Mouse (Mus musculus): ENCODE measurements around the gene Tulp2. TPM values are rescaled to one million over a fixed set of nuclear protein-coding genes. Genes with fewer than 3 reads are reported as not detected.
"Not testable (repeated sequence)": the region's sequence is repeated elsewhere in the genome, so short reads cannot be mapped to it uniquely, and the experiment has no call there.

Gene Tulp2
- polyA plus RNA-seq, 1 experiment: not detected

GRCm38 (mm10) chr7:45494548-45494947 lies 12.9 kb downstream of the Tulp2 start:
- no peak overlapping the region for H3K27ac ChIP-seq (ENCODE audit: insufficient read depth, low read depth, low read length)
- H3K4me3 ChIP-seq (ENCODE audit: insufficient read depth, low read length): no peak overlapping the region
- TF ChIP-seq CTCF (IDR thresholded peaks at IDR 0.05; ENCODE audit: low read depth, low read length): no peak
- TF ChIP-seq POLR2A (IDR thresholded peaks at IDR 0.05; ENCODE audit: borderline replicate concordance, low read depth, low read length): no peak
- H3K4me1 ChIP-seq (ENCODE audit: control insufficient read depth, insufficient read depth, low read length): peaks cover 8% of the 10 kb centered on the region

DNA sequence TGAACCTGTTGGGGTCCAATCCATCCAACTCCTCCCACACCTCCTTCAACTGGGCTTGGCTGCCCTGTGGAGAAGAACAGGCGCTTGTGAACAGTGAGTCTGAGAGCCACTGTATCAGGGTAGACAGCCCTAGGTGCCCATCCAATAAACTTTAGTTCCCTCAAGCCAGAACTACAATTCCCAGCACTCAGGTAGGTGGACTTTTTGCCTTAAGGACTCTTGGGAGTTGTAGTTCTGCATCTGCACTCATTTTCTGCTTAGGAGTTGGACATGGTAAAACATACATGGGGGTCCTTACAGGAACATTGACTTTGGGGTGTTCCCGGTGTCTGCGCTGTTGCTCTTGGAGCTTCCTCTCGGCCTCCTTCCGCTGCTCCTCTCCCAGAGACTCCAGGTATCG lies 16.8 kb downstream of the Tulp2 start:
- TF ChIP-seq CTCF (IDR thresholded peaks at IDR 0.05; ENCODE audit: low read depth, low read length) (no peak), POLR2A (IDR thresholded peaks at IDR 0.05; ENCODE audit: borderline replicate concordance, low read depth, low read length) (no peak)
- 0 out of 2 replicates have a peak, but pooled peaks cover 2% of the 10 kb centered on the region for H3K4me1 ChIP-seq (ENCODE audit: control insufficient read depth, insufficient read depth, low read length)
- no peak overlapping the region for H3K27ac ChIP-seq (ENCODE audit: insufficient read depth, low read depth, low read length)
- no peak overlapping the region for H3K4me3 ChIP-seq (ENCODE audit: insufficient read depth, low read length)

DNA sequence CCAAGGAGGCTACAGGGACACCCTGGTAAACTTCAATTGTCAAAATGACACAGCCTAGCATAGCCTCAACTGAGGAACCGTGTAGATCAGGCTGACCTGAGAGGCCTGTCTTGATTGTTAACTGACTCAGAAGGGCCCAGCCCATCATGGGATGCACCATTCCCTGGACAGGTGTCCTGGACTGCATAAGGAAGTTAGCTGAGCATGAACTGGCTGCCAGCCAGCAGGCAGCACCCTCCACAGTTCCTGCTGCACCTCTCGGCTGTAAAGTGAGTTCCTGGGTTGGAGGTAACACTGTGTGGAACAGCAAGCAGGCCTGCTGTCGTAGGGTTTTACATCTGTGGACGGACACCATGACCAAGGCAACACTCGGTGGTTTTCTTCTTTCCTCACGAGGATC lies 25.9 kb downstream of the Tulp2 start:
- Histone ChIP-seq H3K4me1 (ENCODE audit: control insufficient read depth, insufficient read depth, low read length) (peaks cover 18% of the 10 kb centered on the region), H3K4me3 (ENCODE audit: insufficient read depth, low read length) (no peak overlapping the region), H3K27ac (ENCODE audit: insufficient read depth, low read depth, low read length) (no peak overlapping the region)
- TF ChIP-seq CTCF (IDR thresholded peaks at IDR 0.05; ENCODE audit: low read depth, low read length) (no peak), POLR2A (IDR thresholded peaks at IDR 0.05; ENCODE audit: borderline replicate concordance, low read depth, low read length) (no peak)

DNA sequence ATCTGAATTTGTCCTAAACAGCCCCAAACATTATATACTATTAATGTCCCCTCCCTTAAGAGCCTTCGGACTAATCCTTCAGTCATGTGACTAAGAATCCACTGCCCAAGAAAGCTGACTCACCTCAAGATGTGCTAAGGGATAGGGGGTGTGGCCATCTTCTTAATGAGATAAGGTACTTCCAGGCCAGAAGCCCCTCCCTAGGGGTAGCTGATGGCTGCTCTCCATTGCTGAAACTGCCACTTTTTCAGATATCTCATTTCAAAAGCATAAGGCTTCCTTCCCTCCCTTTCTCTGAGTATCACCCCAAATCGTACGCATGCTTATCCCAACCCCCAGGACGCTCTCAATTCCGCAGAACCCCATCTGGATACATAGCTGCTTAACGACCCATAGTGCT lies 26.9 kb downstream of the Tulp2 start:
- Histone ChIP-seq H3K27ac (ENCODE audit: insufficient read depth, low read depth, low read length) (no peak overlapping the region), H3K4me3 (ENCODE audit: insufficient read depth, low read length) (0 out of 2 replicates have a peak overlapping the region, but pooled peaks have one; percentile 77), H3K4me1 (ENCODE audit: control insufficient read depth, insufficient read depth, low read length) (peaks cover 18% of the 10 kb centered on the region)
- TF ChIP-seq CTCF (IDR thresholded peaks at IDR 0.05; ENCODE audit: low read depth, low read length): no peak
- no peak for TF ChIP-seq POLR2A (IDR thresholded peaks at IDR 0.05; ENCODE audit: borderline replicate concordance, low read depth, low read length)

GRCm38 (mm10) chr7:45509181-45509882 lies 27.7 kb downstream of the Tulp2 start:
- no peak overlapping the region for H3K27ac ChIP-seq (ENCODE audit: insufficient read depth, low read depth, low read length)
- H3K4me3 ChIP-seq (ENCODE audit: insufficient read depth, low read length): peak overlapping the region; percentile 77
- TF ChIP-seq POLR2A (IDR thresholded peaks at IDR 0.05; ENCODE audit: borderline replicate concordance, low read depth, low read length) (no peak), CTCF (IDR thresholded peaks at IDR 0.05; ENCODE audit: low read depth, low read length) (no peak)
- peaks cover 18% of the 10 kb centered on the region for H3K4me1 ChIP-seq (ENCODE audit: control insufficient read depth, insufficient read depth, low read length)

- Histone ChIP-seq H3K4me3 (ENCODE audit: insufficient read depth, low read length) (peak within 1 kb of the TSS; percentile 77), H3K27ac (ENCODE audit: insufficient read depth, low read depth, low read length) (peak within 1 kb of the TSS; percentile 95), H3K4me1 (ENCODE audit: control insufficient read depth, insufficient read depth, low read length) (peaks cover 18% of the 10 kb centered on the region)
- TF ChIP-seq POLR2A (IDR thresholded peaks at IDR 0.05; ENCODE audit: borderline replicate concordance, low read depth, low read length) (no peak; the same call in 1 of the 2 replicates), CTCF (IDR thresholded peaks at IDR 0.05; ENCODE audit: low read depth, low read length) (no peak)
Measured at GRCm38 (mm10) chr7:45509912-45510787, 28.5 kb downstream of the Tulp2 start, which contains the start of gene Nucb1. TSS of gene Nucb1 (minus strand) at chr7:45510406.

DNA sequence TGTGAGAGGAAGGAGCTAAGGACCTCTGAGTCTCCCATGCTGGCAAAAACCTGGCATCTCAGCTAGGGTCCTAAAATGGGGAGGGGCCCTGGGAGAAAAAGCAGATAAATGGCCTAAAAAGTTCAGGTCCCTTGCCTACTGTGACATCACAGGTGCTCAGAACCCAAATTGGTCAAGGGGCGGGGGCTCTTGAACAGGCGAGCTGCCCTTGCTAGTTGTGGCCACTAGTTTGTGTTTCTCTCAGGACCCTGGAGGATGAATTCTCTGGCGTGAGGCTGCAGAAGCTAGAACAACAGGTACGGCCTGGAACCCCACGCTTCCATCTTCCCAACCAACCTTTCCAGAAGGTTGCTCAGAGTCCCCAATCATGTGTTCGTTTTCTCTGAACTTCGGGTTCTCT lies 32.7 kb downstream of the Tulp2 start:
- no peak overlapping the region for H3K4me3 ChIP-seq (ENCODE audit: insufficient read depth, low read length)
- no peak for TF ChIP-seq CTCF (IDR thresholded peaks at IDR 0.05; ENCODE audit: low read depth, low read length)
- no peak for TF ChIP-seq POLR2A (IDR thresholded peaks at IDR 0.05; ENCODE audit: borderline replicate concordance, low read depth, low read length)
- H3K27ac ChIP-seq (ENCODE audit: insufficient read depth, low read depth, low read length): no peak overlapping the region
- H3K4me1 ChIP-seq (ENCODE audit: control insufficient read depth, insufficient read depth, low read length): peaks cover 2% of the 10 kb centered on the region

- Histone ChIP-seq H3K4me1 (ENCODE audit: control insufficient read depth, insufficient read depth, low read length) (no peaks in the 10 kb centered on the region), H3K27ac (ENCODE audit: insufficient read depth, low read depth, low read length) (no peak overlapping the region), H3K4me3 (ENCODE audit: insufficient read depth, low read length) (no peak overlapping the region)
Measured at GRCm38 (mm10) chr7:45515436-45515835, 33.8 kb downstream of the Tulp2 start.

DNA sequence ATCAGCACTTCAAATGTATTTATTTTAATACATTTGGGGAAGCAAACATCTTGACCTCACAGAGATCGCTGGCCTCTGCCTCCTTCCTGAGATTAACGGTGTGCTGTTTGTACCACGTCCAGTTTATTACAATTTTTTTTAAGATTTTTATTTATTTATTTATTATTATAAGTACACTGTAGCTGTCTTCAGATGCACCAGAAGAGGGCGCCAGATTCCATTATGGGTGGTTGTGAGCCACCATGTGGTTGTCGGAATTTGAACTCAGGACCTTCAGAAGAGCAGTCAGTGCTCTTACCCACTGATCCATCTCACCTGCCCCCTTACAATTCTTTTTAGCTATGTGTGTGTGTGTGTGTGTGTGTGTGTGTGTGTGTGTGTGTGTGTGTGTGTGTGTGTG lies 35.2 kb downstream of the Tulp2 start:
- H3K4me1 ChIP-seq (ENCODE audit: control insufficient read depth, insufficient read depth, low read length); H3K27ac ChIP-seq (ENCODE audit: insufficient read depth, low read depth, low read length); H3K4me3 ChIP-seq (ENCODE audit: insufficient read depth, low read length): not testable (repeated sequence)

More at GRCm38 (mm10) chr7:45515436-45515835, 33.8 kb downstream of the Tulp2 start:
- TF ChIP-seq CTCF (IDR thresholded peaks at IDR 0.05; ENCODE audit: low read depth, low read length) (no peak), POLR2A (IDR thresholded peaks at IDR 0.05; ENCODE audit: borderline replicate concordance, low read depth, low read length) (no peak)

DNA sequence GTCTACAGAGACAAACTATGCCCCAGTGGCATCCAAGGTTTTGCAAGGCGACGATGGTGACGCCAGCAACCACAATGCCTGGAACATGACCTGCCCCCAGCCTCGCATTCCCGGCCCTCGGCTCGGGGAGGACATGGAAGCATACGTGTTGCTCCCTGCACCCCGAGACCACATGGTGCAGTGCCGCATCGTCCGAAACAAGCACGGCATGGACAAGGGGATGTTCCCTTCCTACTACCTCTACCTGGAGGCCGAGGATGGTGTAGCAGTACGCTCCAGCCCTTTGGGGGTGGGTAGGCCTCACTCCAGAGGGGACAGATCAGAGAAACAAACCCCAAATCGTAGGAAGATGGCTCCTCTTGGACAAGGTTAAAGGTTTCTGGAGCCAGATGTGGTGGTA lies 36.9 kb downstream of the Tulp2 start:
- Histone ChIP-seq H3K27ac (ENCODE audit: insufficient read depth, low read depth, low read length) (no peak overlapping the region), H3K4me1 (ENCODE audit: control insufficient read depth, insufficient read depth, low read length) (peaks cover 6% of the 10 kb centered on the region; the same call in 1 of the 2 replicates), H3K4me3 (ENCODE audit: insufficient read depth, low read length) (no peak overlapping the region)
- no peak for TF ChIP-seq POLR2A (IDR thresholded peaks at IDR 0.05; ENCODE audit: borderline replicate concordance, low read depth, low read length)
- TF ChIP-seq CTCF (IDR thresholded peaks at IDR 0.05; ENCODE audit: low read depth, low read length): no peak

Data from bone marrow macrophage, adult 2 months (primary cell).